Mouse (Mus musculus): ENCODE measurements around the gene Ltbp1.

The Ltbp1 gene

DNA sequence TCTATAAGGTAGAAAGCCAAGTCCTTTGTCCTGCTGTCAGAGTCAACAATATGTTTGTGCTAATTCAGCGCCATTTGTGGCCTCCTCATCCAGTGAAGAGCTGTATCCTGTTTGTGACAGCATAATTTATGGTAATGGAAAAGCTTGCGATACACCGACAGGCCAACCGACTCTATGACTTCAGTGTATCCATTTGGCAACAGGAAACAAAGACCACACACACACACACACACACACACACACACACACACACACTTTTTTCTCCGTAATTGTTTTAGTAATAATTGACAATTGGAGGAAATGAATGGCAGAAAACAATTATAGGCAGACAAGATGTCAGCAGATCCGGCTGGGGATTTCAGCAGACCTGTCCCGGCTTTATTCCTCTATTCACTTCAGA is 435.3 kb downstream of the Ltbp1 start:
- no peak for DNase-seq (ENCODE audit: low spot score)

DNA sequence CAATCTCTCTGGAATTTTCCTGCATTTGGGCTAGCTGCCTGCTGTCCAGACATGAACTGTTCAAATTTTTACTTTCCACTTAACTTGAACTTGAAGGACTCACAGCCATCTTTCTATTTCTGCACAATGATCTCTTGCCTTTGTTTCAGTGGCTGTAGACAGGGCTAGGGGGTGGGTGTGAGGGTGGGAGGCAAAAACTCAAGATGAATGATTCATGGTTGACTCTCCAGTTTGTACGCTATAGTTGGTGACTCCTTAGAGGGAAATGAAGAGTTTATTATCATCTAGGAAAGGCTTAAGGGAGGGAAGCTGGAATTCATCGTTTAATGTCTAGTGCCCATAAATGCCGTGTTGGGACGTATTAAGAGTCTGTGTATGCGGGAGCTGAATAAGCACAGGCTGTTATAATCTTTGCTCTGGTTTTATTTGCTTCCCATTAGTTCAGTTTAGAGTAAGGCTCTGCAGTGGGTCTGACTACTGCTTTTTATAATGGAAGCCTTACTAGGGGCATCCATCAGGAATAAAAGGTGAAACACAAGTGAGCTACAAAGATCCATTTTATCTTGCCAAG is 436.0 kb downstream of the Ltbp1 start:
- DNase-seq (ENCODE audit: low spot score) = no peak
